Mouse (Mus musculus) bone marrow macrophage, adult 2 months (primary cell): Measurements from ENCODE around the gene 1110032A03Rik.

Experiments used
- CTCF ChIP-seq: IDR thresholded peaks from 2 replicates; pipeline ENCODE4 v1.5.1; 2012; ENCODE audit warnings: low read depth, mild to moderate bottlenecking, low read length, moderate library complexity
- POLR2A ChIP-seq: IDR thresholded peaks from 2 replicates; pipeline ENCODE4 v1.6.1; 2012; ENCODE audit warnings: mild to moderate bottlenecking, low read depth, low read length, borderline replicate concordance

DNA sequence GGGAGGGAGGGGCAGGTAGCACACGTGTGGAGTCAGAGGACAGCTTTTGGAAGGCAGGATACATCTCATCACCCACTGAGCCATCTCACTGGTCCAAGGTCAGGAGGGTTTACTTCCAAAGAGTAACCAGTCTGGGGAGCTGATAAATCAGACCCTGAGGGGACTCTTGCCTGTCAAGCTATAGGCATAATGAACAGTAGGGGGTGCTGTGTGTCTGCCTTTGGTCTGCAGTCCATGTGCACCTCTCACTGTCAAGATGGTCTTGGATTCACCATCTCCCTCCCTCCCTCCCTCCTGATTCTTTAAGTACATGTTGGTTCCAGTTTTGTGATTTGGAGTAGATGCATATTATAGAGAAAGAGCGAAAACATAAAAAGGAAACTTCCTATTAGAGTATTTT lies 25.7 kb upstream of the 1110032A03Rik start:
- TF ChIP-seq CTCF (0 out of 2 replicates have a peak, but pooled peaks have one; percentile 20), POLR2A (no peak)
